Mouse (Mus musculus): ENCODE results near the gene Fam151a. TPM values are rescaled to one million over a fixed set of nuclear protein-coding genes. Genes with fewer than 3 reads are reported as not detected.
"Not testable (repeated sequence)": the region's sequence is repeated elsewhere in the genome, so short reads cannot be mapped to it uniquely, and the experiment has no call there.

Fam151a gene
- polyA plus RNA-seq, 1 experiment from 2014 or later, result not detected

DNA sequence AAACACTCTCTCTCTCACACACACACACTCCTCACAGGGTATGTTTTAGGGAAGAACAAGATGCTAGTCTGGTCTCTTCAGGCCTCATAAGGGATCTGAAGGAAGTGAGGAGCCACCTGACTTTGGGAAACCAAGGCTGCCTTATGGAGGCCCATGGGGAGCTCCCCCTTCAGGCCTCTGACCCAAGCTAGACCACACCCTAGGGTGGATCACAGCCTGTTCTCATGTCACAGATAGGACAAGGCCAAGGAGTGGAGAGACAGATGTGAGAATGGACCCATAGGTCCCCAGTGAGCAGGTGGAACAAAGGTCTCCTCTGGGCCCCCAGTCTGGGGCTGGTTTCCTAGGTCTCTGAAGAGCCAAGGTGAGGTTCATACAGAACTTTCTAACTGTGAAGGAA is 58.6 kb downstream of the Fam151a start:
- Histone ChIP-seq H3K9ac (ENCODE audit: low read length) (no peak overlapping the region), H3K4me2 (ENCODE audit: low read depth, low read length, severe bottlenecking) (no peak overlapping the region), H3K4me3 (ENCODE audit: low read depth, low read length) (no peak overlapping the region), H3K36me3 (ENCODE audit: control insufficient read depth, insufficient read depth, low read length) (no peaks in the 10 kb centered on the region), H3K27me3 (ENCODE audit: control insufficient read depth, insufficient read depth, low read length) (no peaks in the 10 kb centered on the region), H3K4me1 (replicated peaks; ENCODE audit: control insufficient read depth, insufficient read depth, low read length) (peaks cover 6% of the 10 kb centered on the region), H3K27ac (ENCODE audit: low read depth, low read length) (no peak overlapping the region), H3K9me3 (ENCODE audit: control insufficient read depth, low read length) (no peaks in the 10 kb centered on the region)
- DNase-seq (ENCODE audit: low spot score) (no peak), ATAC-seq (replicated peaks; ENCODE audit: low FRiP score) (no peak)

DNA sequence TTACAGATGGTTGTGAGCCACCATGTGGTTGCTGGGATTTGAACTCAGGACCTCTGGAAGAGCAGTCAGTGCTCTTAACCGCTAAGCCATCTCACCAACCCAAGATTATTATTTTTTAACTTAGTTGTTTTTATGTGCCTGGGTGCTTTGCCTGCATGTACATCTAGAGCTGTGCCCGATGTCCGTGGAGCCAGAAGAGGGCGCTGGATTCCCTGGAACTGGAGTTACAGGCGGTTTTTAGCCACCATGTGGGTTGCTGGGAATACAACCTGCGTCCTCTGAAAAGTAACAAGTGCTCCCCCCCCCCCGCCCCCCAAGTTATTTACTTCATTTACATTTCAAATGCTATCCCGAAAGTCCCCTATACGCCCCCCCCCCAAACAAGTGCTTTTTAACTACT is 60.1 kb downstream of the Fam151a start:
- not testable (repeated sequence) for H3K4me1 ChIP-seq (replicated peaks; ENCODE audit: control insufficient read depth, insufficient read depth, low read length); H3K4me3 ChIP-seq (ENCODE audit: low read depth, low read length); H3K4me2 ChIP-seq (ENCODE audit: low read depth, low read length, severe bottlenecking); DNase-seq (ENCODE audit: low spot score); H3K9ac ChIP-seq (ENCODE audit: low read length); H3K27ac ChIP-seq (ENCODE audit: low read depth, low read length); H3K36me3 ChIP-seq (ENCODE audit: control insufficient read depth, insufficient read depth, low read length); ATAC-seq (replicated peaks; ENCODE audit: low FRiP score); H3K27me3 ChIP-seq (ENCODE audit: control insufficient read depth, insufficient read depth, low read length); H3K9me3 ChIP-seq (ENCODE audit: control insufficient read depth, low read length)
- WGBS, result 90% methylated on average over 9 of the region's 9 CpGs

DNA sequence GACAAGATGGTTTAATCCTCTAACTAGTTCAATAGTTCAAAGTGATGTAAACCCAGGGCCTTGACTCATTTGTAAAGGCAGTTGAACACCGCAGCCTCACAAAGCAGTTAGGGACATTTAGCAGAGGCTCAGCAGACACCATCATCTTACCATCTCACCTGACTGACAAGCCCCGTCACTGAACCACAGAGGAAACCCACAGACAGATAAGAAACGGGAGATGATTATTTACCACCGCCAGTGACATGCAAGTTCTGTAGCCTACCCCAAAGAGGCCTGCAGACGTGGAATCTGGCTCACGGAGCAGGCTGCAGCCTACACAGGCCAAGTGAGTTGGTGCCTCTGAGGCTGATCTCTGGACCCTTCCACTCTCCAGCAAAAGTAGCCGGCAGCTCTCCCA is 60.6 kb downstream of the Fam151a start:
- Histone ChIP-seq H3K9me3 (ENCODE audit: control insufficient read depth, low read length) (no peaks in the 10 kb centered on the region), H3K4me2 (ENCODE audit: low read depth, low read length, severe bottlenecking) (no peak overlapping the region), H3K4me3 (ENCODE audit: low read depth, low read length) (no peak overlapping the region), H3K27me3 (ENCODE audit: control insufficient read depth, insufficient read depth, low read length) (no peaks in the 10 kb centered on the region), H3K27ac (ENCODE audit: low read depth, low read length) (no peak overlapping the region), H3K36me3 (ENCODE audit: control insufficient read depth, insufficient read depth, low read length) (no peaks in the 10 kb centered on the region), H3K9ac (ENCODE audit: low read length) (no peak overlapping the region), H3K4me1 (replicated peaks; ENCODE audit: control insufficient read depth, insufficient read depth, low read length) (no peaks in the 10 kb centered on the region)
- no peak for DNase-seq (ENCODE audit: low spot score)
- 95% methylated on average over 7 of the region's 7 CpGs for WGBS
- no peak for ATAC-seq (replicated peaks; ENCODE audit: low FRiP score)

- no peak for DNase-seq (ENCODE audit: low spot score)
- no peaks in the 10 kb centered on the region for H3K9me3 ChIP-seq (ENCODE audit: control insufficient read depth, low read length)
- no peak overlapping the region for H3K27ac ChIP-seq (ENCODE audit: low read depth, low read length)
- no peak overlapping the region for H3K9ac ChIP-seq (ENCODE audit: low read length)
- WGBS, result 94% methylated on average over 2 of the region's 2 CpGs
- no peak overlapping the region for H3K4me2 ChIP-seq (ENCODE audit: low read depth, low read length, severe bottlenecking)
- H3K36me3 ChIP-seq (ENCODE audit: control insufficient read depth, insufficient read depth, low read length), result no peaks in the 10 kb centered on the region
- peaks cover 5% of the 10 kb centered on the region; the same call in 1 of the 2 replicates for H3K4me1 ChIP-seq (replicated peaks; ENCODE audit: control insufficient read depth, insufficient read depth, low read length)
- no peaks in the 10 kb centered on the region for H3K27me3 ChIP-seq (ENCODE audit: control insufficient read depth, insufficient read depth, low read length)
- no peak for ATAC-seq (replicated peaks; ENCODE audit: low FRiP score)
- no peak overlapping the region for H3K4me3 ChIP-seq (ENCODE audit: low read depth, low read length)
These were observed 61.6 kb downstream of the Fam151a start for GRCm38 (mm10) chr4:106795289-106795688.

Other genes with a start within 250 kb of the Fam151a start
- gene Bsnd, start 241.6 kb upstream of the Fam151a start, polyA plus RNA-seq (2014; fragmentation: Nextera tagmentation; extraction: Ambion mirVana), result not detected in 2 replicates
- 29.3 and 30.6 TPM in 2 replicates for gene Dhcr24, start 172.9 kb upstream of the Fam151a start, polyA plus RNA-seq (2014; fragmentation: Nextera tagmentation; extraction: Ambion mirVana)
- gene Lexm, start 116.6 kb upstream of the Fam151a start, polyA plus RNA-seq (2014; fragmentation: Nextera tagmentation; extraction: Ambion mirVana), result 0.21 and 0.35 TPM in 2 replicates
- gene Ttc22, start 111.5 kb upstream of the Fam151a start, polyA plus RNA-seq (2014; fragmentation: Nextera tagmentation; extraction: Ambion mirVana), result 0.07 TPM in 1 of 2 replicates, not detected in the other
- 13.3 and 13.9 TPM in 2 replicates for gene Pars2, start 82.8 kb upstream of the Fam151a start, polyA plus RNA-seq (2014; fragmentation: Nextera tagmentation; extraction: Ambion mirVana)
- 99.2 and 101 TPM in 2 replicates for gene Ttc4, start 54.9 kb upstream of the Fam151a start, polyA plus RNA-seq (2014; fragmentation: Nextera tagmentation; extraction: Ambion mirVana)
- 0.11 TPM in 1 of 2 replicates, not detected in the other for gene Mroh7, start 3.0 kb upstream of the Fam151a start, polyA plus RNA-seq (2014; fragmentation: Nextera tagmentation; extraction: Ambion mirVana)
- 1.6 and 1.8 TPM in 2 replicates for gene Acot11, start 71.1 kb downstream of the Fam151a start, polyA plus RNA-seq (2014; fragmentation: Nextera tagmentation; extraction: Ambion mirVana)
- 135 and 138 TPM in 2 replicates for gene Ssbp3, start 176.8 kb downstream of the Fam151a start, polyA plus RNA-seq (2014; fragmentation: Nextera tagmentation; extraction: Ambion mirVana)

Data from forebrain, embryonic 11.5 days (tissue).